Mouse (Mus musculus) olfactory bulb, adult 2 months (tissue): Measurements from ENCODE around the gene Ripor3.

Experiments
- CTCF ChIP-seq: fragments of 200-500 bp; IDR thresholded peaks from 2 replicates; pipeline ENCODE4 v1.5.1; 2012; ENCODE audit warnings: low read depth, mild to moderate bottlenecking, low read length, moderate library complexity; ENCODE audit not compliant: insufficient read depth
- POLR2A ChIP-seq: fragments of 200-500 bp; IDR thresholded peaks from 2 replicates; pipeline ENCODE4 v1.6.1; 2012; ENCODE audit warnings: mild to moderate bottlenecking, low read depth, low read length, moderate library complexity; ENCODE audit not compliant: insufficient read depth

GRCm38 (mm10) chr2:168033905-168034304 lies 23.5 kb upstream of the Ripor3 start:
- TF ChIP-seq CTCF = no peak
- no peak for TF ChIP-seq POLR2A
